Mouse (Mus musculus): ENCODE results near the gene Smarce1. TPM values are rescaled to one million over a fixed set of nuclear protein-coding genes. Genes with fewer than 3 reads are reported as not detected.

The Smarce1 gene
- 166 and 184 TPM in 2 replicates for polyA plus RNA-seq (2012; rRNA removed)

DNA sequence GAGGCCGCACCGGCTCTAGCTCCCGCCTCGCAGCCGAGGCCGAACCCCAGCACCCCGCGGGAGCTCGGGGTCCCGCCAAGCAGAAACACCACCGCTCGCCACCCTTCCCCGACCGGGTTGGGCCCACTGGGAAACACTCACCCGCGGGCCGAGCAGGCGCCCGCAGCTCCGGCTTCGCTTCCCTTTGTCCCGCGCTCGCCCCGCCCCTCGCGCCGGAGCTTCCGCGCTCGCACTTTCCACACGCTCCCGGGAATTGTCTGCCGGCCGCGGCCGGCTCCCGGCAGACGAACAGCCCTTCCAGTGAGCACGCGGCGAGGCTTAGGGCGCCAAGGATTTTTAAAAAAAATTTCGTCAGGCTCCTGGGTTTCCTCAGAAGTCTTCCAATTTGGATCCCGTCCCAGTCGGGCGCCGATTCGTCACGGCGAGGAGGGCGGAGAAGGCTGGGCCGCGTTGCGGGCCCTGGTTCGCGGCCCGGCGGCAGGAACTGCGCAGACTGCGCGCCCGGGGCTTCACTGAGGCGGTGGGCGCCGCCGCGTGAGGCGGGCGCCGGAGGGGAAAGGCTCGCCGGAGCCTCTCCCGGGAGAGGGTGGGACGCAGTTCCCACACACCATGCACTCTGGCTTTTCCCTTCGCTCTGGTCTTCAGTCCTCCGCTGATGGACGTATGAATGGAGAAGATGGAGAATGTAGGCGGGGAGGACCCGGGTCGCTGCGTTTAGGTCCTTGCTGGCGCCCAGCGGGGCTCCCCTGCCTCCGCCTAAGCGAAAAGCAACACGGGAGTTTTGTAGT is at the start of gene Smarce1:
TSS of gene Smarce1 (minus strand) at position 757 of the 788 bp plus-strand sequence.

DNA sequence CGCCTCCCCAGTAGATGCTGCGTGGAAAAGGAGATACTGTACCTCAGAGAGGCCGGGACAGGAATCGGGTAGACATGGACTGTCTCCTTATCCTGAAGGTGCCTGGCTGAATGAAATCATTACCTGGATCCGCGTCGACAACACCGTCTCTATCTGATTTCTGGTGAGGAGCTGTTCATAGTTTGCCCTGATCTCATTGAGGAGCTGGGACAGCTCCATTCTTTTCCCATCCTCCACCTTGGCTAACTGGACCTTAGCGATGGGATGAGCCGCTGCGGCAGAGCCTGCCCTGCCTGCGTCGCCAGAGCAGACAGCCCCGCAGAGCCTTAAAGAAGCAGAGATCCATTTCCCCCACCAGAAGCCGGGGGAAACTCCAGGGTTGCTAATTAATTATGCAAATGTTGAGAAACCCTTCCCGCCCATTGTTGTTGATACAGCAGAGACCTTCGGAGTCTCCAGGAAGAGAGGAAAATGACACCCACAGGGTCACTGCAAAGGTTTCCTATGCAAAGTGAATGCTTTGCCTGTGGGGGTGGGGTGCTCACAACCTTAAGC is 13.1 kb upstream of the Smarce1 start, which contains the start of gene Krt222:
TSS of gene Krt222 (minus strand) at position 266 of the 555 bp plus-strand sequence.

Other genes starting within 250 kb of the Smarce1 start
- 3.7 TPM in 2 replicates for gene Gjd3, start 248.0 kb downstream of the Smarce1 start, polyA plus RNA-seq (2012; rRNA removed)
- gene Top2a, start 206.8 kb downstream of the Smarce1 start, polyA plus RNA-seq (2012; rRNA removed) = 25.3 and 26.9 TPM in 2 replicates
- gene Igfbp4, start 189.8 kb downstream of the Smarce1 start, polyA plus RNA-seq (2012; rRNA removed) = 93.6 and 104 TPM in 2 replicates
- gene Tns4, start 141.7 kb downstream of the Smarce1 start, polyA plus RNA-seq (2012; rRNA removed) = 0.08 and 0.09 TPM in 2 replicates
- not detected in 2 replicates for gene Ccr7, start 75.9 kb downstream of the Smarce1 start, polyA plus RNA-seq (2012; rRNA removed)
- 3.9 and 4.4 TPM in 2 replicates for gene Krt222, start 13.1 kb upstream of the Smarce1 start, polyA plus RNA-seq (2012; rRNA removed)
- 0.07 TPM in 1 of 2 replicates, not detected in the other for gene Krt24, start 54.2 kb upstream of the Smarce1 start, polyA plus RNA-seq (2012; rRNA removed)
- gene Krt25, start 91.9 kb upstream of the Smarce1 start, polyA plus RNA-seq (2012; rRNA removed) = 0.05 and 0.13 TPM in 2 replicates
- 0.12 and 0.19 TPM in 2 replicates for gene Krt26, start 106.9 kb upstream of the Smarce1 start, polyA plus RNA-seq (2012; rRNA removed)
- 0.06 and 0.08 TPM in 2 replicates for gene Krt27, start 120.1 kb upstream of the Smarce1 start, polyA plus RNA-seq (2012; rRNA removed)
- gene Krt28, start 143.9 kb upstream of the Smarce1 start, polyA plus RNA-seq (2012; rRNA removed) = 0.28 and 0.29 TPM in 2 replicates
- 12.8 and 13.8 TPM in 2 replicates for gene Krt10, start 158.3 kb upstream of the Smarce1 start, polyA plus RNA-seq (2012; rRNA removed)
- gene Krt12, start 191.2 kb upstream of the Smarce1 start, polyA plus RNA-seq (2012; rRNA removed) = 0.35 and 0.52 TPM in 2 replicates
- gene Krt20, start 207.1 kb upstream of the Smarce1 start, polyA plus RNA-seq (2012; rRNA removed) = 0.09 TPM in 1 of 2 replicates, not detected in the other

All from central nervous system, embryonic 18 days (tissue).